Mouse (Mus musculus): ENCODE measurements around the gene C1qb.

- TF ChIP-seq EP300 (IDR thresholded peaks at IDR 0.05) (no peak), CTCF (IDR thresholded peaks at IDR 0.05) (no peak)
These were observed 44.0 kb downstream of the C1qb start for GRCm38 (mm10) chr4:136842033-136842432.

All from lung, postnatal 0 days (tissue).